Comparison of ENCODE assay signal across 9 mouse cellular contexts in the genomic region with DNA sequence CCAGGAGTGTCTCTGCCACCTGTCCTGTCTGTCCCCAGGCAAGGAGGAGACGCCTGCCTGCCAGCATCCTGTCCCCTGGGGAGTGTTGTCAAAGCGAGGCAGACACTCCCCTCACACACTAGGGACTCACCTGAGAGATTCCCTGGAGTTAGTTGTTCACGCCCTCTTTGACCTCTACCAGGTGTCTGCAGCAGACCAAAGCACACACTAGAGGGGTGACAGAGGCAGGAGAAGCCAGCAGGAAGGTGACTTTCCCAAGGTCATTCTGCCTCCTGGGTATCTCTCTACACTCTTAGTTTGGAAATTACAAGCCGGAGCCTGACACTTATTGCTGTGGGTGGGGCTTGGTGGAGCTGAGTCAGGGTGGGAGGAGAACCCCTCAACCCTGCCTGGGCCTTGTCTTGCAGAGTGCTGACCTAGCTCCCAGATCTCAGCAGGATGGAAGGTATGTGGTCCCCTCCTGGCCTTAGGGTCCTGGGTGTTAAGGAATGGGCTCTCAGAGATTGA. TPM values are rescaled to one million over a fixed set of nuclear protein-coding genes. Genes with fewer than 3 reads are reported as not detected.
DNase-seq lines count a peak whose midpoint lies in the region; ATAC-seq and TF ChIP-seq lines count a peak whose summit lies in the region.
"Had no signal": no experiment of that assay in that cellular context is flagged by ENCODE, and none has a peak within 500 bp of the region (broad histone marks: within the 10 kb centered on the region; RNA-seq: fewer than 3 reads in every experiment).

No protein-coding gene starts in this region.

- WGBS in hindbrain, embryonic 12.5 days, result 60% methylated on average over 4 of the region's 4 CpGs
- 55% methylated on average over 4 of the region's 4 CpGs for WGBS in hindbrain, embryonic 14.5 days
- WGBS in embryonic facial prominence, embryonic 12.5 days, result 61% methylated on average over 4 of the region's 4 CpGs

- H3K4me2 ChIP-seq in hindbrain, embryonic 12.5 days (replicated peaks), result 0 out of 2 replicates have a peak overlapping the region, but pooled peaks have one; percentile 3
- H3K4me2 ChIP-seq in hindbrain, embryonic 14.5 days (replicated peaks), result no peak overlapping the region
- no peak overlapping the region for H3K4me2 ChIP-seq in embryonic facial prominence, embryonic 12.5 days (replicated peaks)

- H3K9ac ChIP-seq in hindbrain, embryonic 12.5 days, result peak overlapping the region; percentile 45; the same call in 1 of the 2 replicates
- H3K9ac ChIP-seq in hindbrain, embryonic 14.5 days, result no peak overlapping the region; the same call in 1 of the 2 replicates
- H3K9ac ChIP-seq in ES-E14 (ENCODE audit: insufficient read depth, low read depth, low read length, poor library complexity, severe bottlenecking), result peak overlapping the region; percentile 62
- 0 out of 2 replicates have a peak overlapping the region, but pooled peaks have one; percentile 27 for H3K9ac ChIP-seq in embryonic facial prominence, embryonic 12.5 days

- in situ Hi-C loops in ES-E14 (cut with MboI; ENCODE audit: low sequenced_read_pairs in 2 of 2, unreplicated experiment in 2 of 2), result no loop called here

- DNase-seq in hindbrain, embryonic 14.5 days (ENCODE audit: low spot score), result no peak
- no peak for DNase-seq in ES-E14 (ENCODE audit: low read depth, low spot score)
- DNase-seq in lung, postnatal 10 days, result peak; percentile 59
- no peak for DNase-seq in embryo, embryonic 10 days (ENCODE audit: low spot score)
- no peak for DNase-seq in thymus, postnatal 10 days (ENCODE audit: low spot score in 2 of 2)

- no peaks in the 10 kb centered on the region; the same call in 1 of the 2 replicates for H3K27me3 ChIP-seq in hindbrain, embryonic 12.5 days
- H3K27me3 ChIP-seq in hindbrain, embryonic 14.5 days (ENCODE audit: control insufficient read depth, insufficient read depth, low read length), result no peaks in the 10 kb centered on the region
- H3K27me3 ChIP-seq in embryonic facial prominence, embryonic 12.5 days, result no peaks in the 10 kb centered on the region

- peak overlapping the region; percentile 60 for H3K27ac ChIP-seq in hindbrain, embryonic 12.5 days
- H3K27ac ChIP-seq in hindbrain, embryonic 14.5 days, result no peak overlapping the region
- H3K27ac ChIP-seq in ES-E14 (ENCODE audit: insufficient read depth, low read depth, low read length, poor library complexity, severe bottlenecking), result peak overlapping the region; percentile 77; the same call in 1 of the 2 replicates
- 0 out of 2 replicates have a peak overlapping the region, but pooled peaks have one; percentile 46 for H3K27ac ChIP-seq in embryonic facial prominence, embryonic 12.5 days

- H3K36me3 ChIP-seq in hindbrain, embryonic 12.5 days, result no peaks in the 10 kb centered on the region
- H3K36me3 ChIP-seq in hindbrain, embryonic 14.5 days (replicated peaks; ENCODE audit: control insufficient read depth, insufficient read depth), result 0 out of 2 replicates have a peak, but pooled peaks cover 3% of the 10 kb centered on the region
- peaks cover 11% of the 10 kb centered on the region for H3K36me3 ChIP-seq in ES-E14 (ENCODE audit: control insufficient read depth, insufficient read depth, low read length, poor library complexity, severe bottlenecking)
- no peaks in the 10 kb centered on the region for H3K36me3 ChIP-seq in embryonic facial prominence, embryonic 12.5 days

- H3K4me3 ChIP-seq in hindbrain, embryonic 12.5 days, result no peak overlapping the region
- no peak overlapping the region for H3K4me3 ChIP-seq in hindbrain, embryonic 14.5 days (replicated peaks; ENCODE audit: low read length)
- H3K4me3 ChIP-seq in ES-E14 (ENCODE audit: insufficient read depth in 1 of 2, low read depth in 1 of 2, low read length in 2 of 2, poor library complexity in 1 of 2, severe bottlenecking in 1 of 2), result peak overlapping the region; percentile 4 to 71; a peak in 3 of 4 replicates
- H3K4me3 ChIP-seq in embryonic facial prominence, embryonic 12.5 days, result no peak overlapping the region

- H3K4me1 ChIP-seq in hindbrain, embryonic 12.5 days, result peaks cover 61% of the 10 kb centered on the region
- peaks cover 36% of the 10 kb centered on the region for H3K4me1 ChIP-seq in hindbrain, embryonic 14.5 days (replicated peaks; ENCODE audit: control insufficient read depth, insufficient read depth, low read length)
- H3K4me1 ChIP-seq in ES-E14 (ENCODE audit: control insufficient read depth in 2 of 2, insufficient read depth in 2 of 2, low read length in 2 of 2, poor library complexity in 1 of 2), result peaks cover 1 to 42% of the 10 kb centered on the region in 2 experiments
- H3K4me1 ChIP-seq in embryonic facial prominence, embryonic 12.5 days, result peaks cover 45% of the 10 kb centered on the region

- no peak for ATAC-seq in hindbrain, embryonic 12.5 days (ENCODE audit: low FRiP score)
- no peak for ATAC-seq in hindbrain, embryonic 14.5 days (ENCODE audit: low FRiP score)
- no peak for ATAC-seq in embryonic facial prominence, embryonic 12.5 days (ENCODE audit: insufficient number of reproducible peaks, insufficient read depth, low FRiP score, low TSS enrichment)
- no peak for ATAC-seq in erythroblast, adult 5-6 weeks (replicated peaks; ENCODE audit: low FRiP score, poor library complexity, severe bottlenecking)

- H3K9me3 ChIP-seq in hindbrain, embryonic 12.5 days (replicated peaks), result no peaks in the 10 kb centered on the region
- no peaks in the 10 kb centered on the region for H3K9me3 ChIP-seq in hindbrain, embryonic 14.5 days (ENCODE audit: control insufficient read depth, low read length)
- H3K9me3 ChIP-seq in ES-E14 (ENCODE audit: control insufficient read depth, insufficient read depth, low read depth, low read length), result no peaks in the 10 kb centered on the region
- H3K9me3 ChIP-seq in embryonic facial prominence, embryonic 12.5 days, result no peaks in the 10 kb centered on the region

TF ChIP-seq in ES-E14, 5 proteins besides CTCF, POLR2A, EP300 and RAD21:
- no peak for TF ChIP-seq ZNF384 (IDR thresholded peaks at IDR 0.05; ENCODE audit: low read depth, low read length)
- TF ChIP-seq MAFK (IDR thresholded peaks at IDR 0.05; ENCODE audit: insufficient read depth, low read depth, low read length), result peak; percentile 59
- TF ChIP-seq ZC3H11A (IDR thresholded peaks at IDR 0.05; ENCODE audit: borderline replicate concordance, low read depth, low read length), result no peak
TF ChIP-seq in ES-E14: peak in this region for 1.

RNA-seq across cellular contexts. Expression of a gene that starts 6.5 kb away (rescaled TPM):
- polyA plus RNA-seq in hindbrain, embryonic 12.5 days (2016; fragmentation: Nextera tagmentation; extraction: Ambion mirVana), result 40.4 and 43.2 TPM in 2 replicates
- 78.1 and 82.0 TPM in 2 replicates for polyA plus RNA-seq in hindbrain, embryonic 14.5 days (2014; fragmentation: Nextera tagmentation; extraction: Ambion mirVana)
- total RNA-seq in ES-E14 (2012; rRNA removed), result 77.4 and 90.8 TPM in 2 replicates
- 19.4 and 24.1 TPM in 2 replicates for polyA plus RNA-seq in embryonic facial prominence, embryonic 12.5 days (2016; fragmentation: Nextera tagmentation; extraction: Ambion mirVana)
- total RNA-seq in erythroblast, adult 5-6 weeks (2015; ENCODE audit: low replicate concordance), result not detected in 2 replicates
- total RNA-seq in erythroblast, adult 5-6 weeks (2017; ENCODE audit: low replicate concordance), result not detected in 2 replicates

RNA-seq across cellular contexts. Expression of a gene that starts 18.3 kb away (rescaled TPM):
- 31.6 and 32.1 TPM in 2 replicates for polyA plus RNA-seq in hindbrain, embryonic 12.5 days (2016; fragmentation: Nextera tagmentation; extraction: Ambion mirVana)
- 28.1 and 30.5 TPM in 2 replicates for polyA plus RNA-seq in hindbrain, embryonic 14.5 days (2014; fragmentation: Nextera tagmentation; extraction: Ambion mirVana)
- 18.3 and 36.8 TPM in 2 replicates for total RNA-seq in ES-E14 (2012; rRNA removed)
- polyA plus RNA-seq in embryonic facial prominence, embryonic 12.5 days (2016; fragmentation: Nextera tagmentation; extraction: Ambion mirVana), result 32.1 and 36.4 TPM in 2 replicates
- total RNA-seq in erythroblast, adult 5-6 weeks (2015; ENCODE audit: low replicate concordance), result 4.0 and 6.7 TPM in 2 replicates
- 1.5 and 3.2 TPM in 2 replicates for total RNA-seq in erythroblast, adult 5-6 weeks (2017; ENCODE audit: low replicate concordance)

RNA-seq across cellular contexts. Expression of a gene that starts 28.6 kb away (rescaled TPM):
- polyA plus RNA-seq in hindbrain, embryonic 12.5 days (2016; fragmentation: Nextera tagmentation; extraction: Ambion mirVana), result 13.5 and 14.3 TPM in 2 replicates
- polyA plus RNA-seq in hindbrain, embryonic 14.5 days (2014; fragmentation: Nextera tagmentation; extraction: Ambion mirVana), result 8.5 and 9.3 TPM in 2 replicates
- 18.0 and 27.2 TPM in 2 replicates for total RNA-seq in ES-E14 (2012; rRNA removed)
- 26.4 and 28.1 TPM in 2 replicates for polyA plus RNA-seq in embryonic facial prominence, embryonic 12.5 days (2016; fragmentation: Nextera tagmentation; extraction: Ambion mirVana)
- total RNA-seq in erythroblast, adult 5-6 weeks (2015; ENCODE audit: low replicate concordance), result 0.77 and 3.3 TPM in 2 replicates
- total RNA-seq in erythroblast, adult 5-6 weeks (2017; ENCODE audit: low replicate concordance), result 2.1 and 2.5 TPM in 2 replicates

RNA-seq across cellular contexts. Expression of a gene that starts 41.2 kb away (rescaled TPM):
- polyA plus RNA-seq in hindbrain, embryonic 12.5 days (2016; fragmentation: Nextera tagmentation; extraction: Ambion mirVana), result 21.5 and 22.9 TPM in 2 replicates
- 32.3 and 36.8 TPM in 2 replicates for polyA plus RNA-seq in hindbrain, embryonic 14.5 days (2014; fragmentation: Nextera tagmentation; extraction: Ambion mirVana)
- 9.4 and 14.8 TPM in 2 replicates for total RNA-seq in ES-E14 (2012; rRNA removed)
- polyA plus RNA-seq in embryonic facial prominence, embryonic 12.5 days (2016; fragmentation: Nextera tagmentation; extraction: Ambion mirVana), result 32.7 and 36.5 TPM in 2 replicates
- total RNA-seq in erythroblast, adult 5-6 weeks (2015; ENCODE audit: low replicate concordance), result 8.8 and 9.4 TPM in 2 replicates
- 3.8 and 4.9 TPM in 2 replicates for total RNA-seq in erythroblast, adult 5-6 weeks (2017; ENCODE audit: low replicate concordance)

RNA-seq across cellular contexts. Expression of a gene that starts 52.6 kb away (rescaled TPM):
- polyA plus RNA-seq in hindbrain, embryonic 12.5 days (2016; fragmentation: Nextera tagmentation; extraction: Ambion mirVana), result 0.31 and 0.56 TPM in 2 replicates
- 0.48 and 0.81 TPM in 2 replicates for polyA plus RNA-seq in hindbrain, embryonic 14.5 days (2014; fragmentation: Nextera tagmentation; extraction: Ambion mirVana)
- 0.37 and 0.71 TPM in 2 replicates for total RNA-seq in ES-E14 (2012; rRNA removed)
- polyA plus RNA-seq in embryonic facial prominence, embryonic 12.5 days (2016; fragmentation: Nextera tagmentation; extraction: Ambion mirVana), result 0.29 TPM in 1 of 2 replicates, not detected in the other
- total RNA-seq in erythroblast, adult 5-6 weeks (2015; ENCODE audit: low replicate concordance), result not detected in 2 replicates
- not detected in 2 replicates for total RNA-seq in erythroblast, adult 5-6 weeks (2017; ENCODE audit: low replicate concordance)
- total RNA-seq: gastrocnemius, postnatal 10 days had no signal

Comparison
In these comparisons a context has a peak if more than half of its experiments do, and no peak if none do; other contexts are left out.
1. H3K4me3 ChIP-seq: peak in ES-E14 (2 of 2); none in hindbrain, embryonic 12.5 days (single experiment), hindbrain, embryonic 14.5 days (single experiment) and embryonic facial prominence, embryonic 12.5 days (single experiment).